Mouse (Mus musculus) ES-Bruce4 (cell line): ENCODE results near the gene Olfr211.

Experiments used
- CTCF ChIP-seq: IDR thresholded peaks from one replicate; pipeline ENCODE4 v1.8.1; 2011; ENCODE audit warnings: low read depth, low read length
- POLR2A ChIP-seq: IDR thresholded peaks from one replicate; pipeline ENCODE4 v1.8.1; 2011; ENCODE audit warnings: low read length; ENCODE audit not compliant: insufficient read depth

- TF ChIP-seq CTCF (no peak), POLR2A (no peak)
These were observed at the start of gene Olfr211 for GRCm38 (mm10) chr6:116488791-116489190.
